Mouse (Mus musculus) CH12.LX (cell line): ENCODE measurements around the gene Tssk4. TPM values are rescaled to one million over a fixed set of nuclear protein-coding genes. Genes with fewer than 3 reads are reported as not detected.

Experiments used
- DNase-seq: peaks from one replicate; pipeline ENCODE4 v3.0.0-alpha.2; 2013; ENCODE audit errors: extremely low read depth
- H3K27ac ChIP-seq: 2 replicates; pipeline ENCODE4 v1.5.1; 2012; ENCODE audit warnings: low read depth, mild to moderate bottlenecking, control low read depth, moderate library complexity; ENCODE audit not compliant: insufficient read depth
- H3K27me3 ChIP-seq: replicated peaks from 2 replicates; pipeline ENCODE3; 2012; ENCODE audit warnings: inconsistent platforms
- H3K36me3 ChIP-seq, 2 experiments: replicated peaks in 1 of 2; 2 replicates each; pipeline versions ENCODE3 to v1.6.1; 2012; ENCODE audit warnings: inconsistent platforms in 1 of 2, low read length in 1 of 2, mild to moderate bottlenecking in 1 of 2, mixed read lengths in 1 of 2, moderate library complexity in 1 of 2; ENCODE audit not compliant: control insufficient read depth in 1 of 2, insufficient read depth in 1 of 2
- H3K4me1 ChIP-seq, 2 experiments: 2 replicates each; pipeline ENCODE4 v1.6.1; 2012; ENCODE audit warnings: inconsistent platforms in 1 of 2, moderate library complexity in 1 of 2; ENCODE audit not compliant: insufficient read depth in 2 of 2, control insufficient read depth in 1 of 2
- H3K4me2 ChIP-seq: 2 replicates; pipeline ENCODE4 v1.6.1; 2012; ENCODE audit warnings: low read depth, mild to moderate bottlenecking, control low read depth; ENCODE audit not compliant: poor library complexity, insufficient read depth, severe bottlenecking
- H3K4me3 ChIP-seq, 3 experiments: fragments of 150-350 bp in 1 of 3; sonication (generic) in 1 of 3; replicated peaks in 1 of 3; 2 replicates each; pipeline versions ENCODE3 to v1.5.1; 2011 to 2012; ENCODE audit warnings: low read depth in 2 of 3, low read length in 2 of 3, mild to moderate bottlenecking in 2 of 3, moderate library complexity in 2 of 3, control low read depth in 1 of 3, improper control_type of control experiment in 1 of 3, inconsistent platforms in 1 of 3, mixed read lengths in 1 of 3; ENCODE audit not compliant: poor library complexity in 1 of 3
- H3K79me2 ChIP-seq: replicated peaks from 2 replicates; pipeline ENCODE4 v1.6.1; 2012; ENCODE audit warnings: mild to moderate bottlenecking, moderate library complexity; ENCODE audit not compliant: control insufficient read depth, poor library complexity, insufficient read depth, severe bottlenecking; ENCODE audit errors: extremely low read depth
- H3K9ac ChIP-seq: 2 replicates; pipeline ENCODE4 v1.6.1; 2012; ENCODE audit warnings: low read depth, mild to moderate bottlenecking, control low read depth, moderate library complexity; ENCODE audit not compliant: insufficient read depth
- H3K9me3 ChIP-seq: replicated peaks from 2 replicates; pipeline ENCODE3; 2012; ENCODE audit warnings: low read length, inconsistent platforms, mixed read lengths
- CHD2 ChIP-seq: IDR thresholded peaks from 2 replicates; pipeline ENCODE4 v1.6.1; 2011; ENCODE audit warnings: low read length, improper control_type of control experiment
- E2F4 ChIP-seq: IDR thresholded peaks from 2 replicates; pipeline ENCODE4 v1.6.1; 2011; ENCODE audit warnings: low read depth, low read length, improper control_type of control experiment; ENCODE audit not compliant: insufficient replicate concordance
- EP300 ChIP-seq: IDR thresholded peaks from 2 replicates; pipeline ENCODE4 v1.6.1; 2011; ENCODE audit warnings: low read length, improper control_type of control experiment
- ETS1 ChIP-seq: conservative IDR thresholded peaks from 2 replicates; pipeline ENCODE4 v1.6.1; 2012; ENCODE audit warnings: low read depth, mild to moderate bottlenecking, inconsistent platforms, low read length, improper control_type of control experiment, moderate library complexity
- GABPA ChIP-seq: IDR thresholded peaks from 2 replicates; pipeline ENCODE4 v1.6.1; 2012; ENCODE audit warnings: low read depth, low read length, improper control_type of control experiment, inconsistent platforms; ENCODE audit not compliant: insufficient replicate concordance
- HCFC1 ChIP-seq: IDR thresholded peaks from 2 replicates; pipeline ENCODE4 v1.6.1; 2012; ENCODE audit warnings: low read depth, mild to moderate bottlenecking, inconsistent platforms, low read length, improper control_type of control experiment
- IRF4 ChIP-seq: IDR thresholded peaks from 2 replicates; pipeline ENCODE4 v1.6.1; 2014; ENCODE audit warnings: low read depth, mild to moderate bottlenecking, inconsistent platforms, low read length, improper control_type of control experiment
- JUND ChIP-seq: conservative IDR thresholded peaks from 2 replicates; pipeline ENCODE4 v1.6.1; 2011; ENCODE audit warnings: low read depth, low read length, improper control_type of control experiment
- MAFK ChIP-seq: IDR thresholded peaks from 2 replicates; pipeline ENCODE4 v1.6.1; 2011; ENCODE audit warnings: low read length, improper control_type of control experiment; ENCODE audit not compliant: insufficient replicate concordance
- MAZ ChIP-seq: IDR thresholded peaks from 2 replicates; pipeline ENCODE4 v1.6.1; 2012; ENCODE audit warnings: low read depth, mild to moderate bottlenecking, inconsistent platforms, low read length, improper control_type of control experiment, moderate library complexity
- MEF2A ChIP-seq: IDR thresholded peaks from 2 replicates; pipeline ENCODE4 v1.6.1; 2014; ENCODE audit warnings: low read depth, mild to moderate bottlenecking, inconsistent platforms, low read length, improper control_type of control experiment, borderline replicate concordance
- MXI1 ChIP-seq: IDR thresholded peaks from 2 replicates; pipeline ENCODE4 v1.6.1; 2011; ENCODE audit warnings: mild to moderate bottlenecking, low read depth, low read length, improper control_type of control experiment
- NRF1 ChIP-seq: IDR thresholded peaks from 2 replicates; pipeline ENCODE4 v1.6.1; 2014; ENCODE audit warnings: low read depth, mild to moderate bottlenecking, inconsistent platforms, low read length, improper control_type of control experiment, moderate library complexity
- POLR2A ChIP-seq: IDR thresholded peaks from 2 replicates; pipeline ENCODE4 v1.6.1; 2011; ENCODE audit warnings: low read depth, mild to moderate bottlenecking, improper control_type of control experiment, low read length
- POLR2AphosphoS2 ChIP-seq: IDR thresholded peaks from 2 replicates; pipeline ENCODE4 v1.6.1; 2011; ENCODE audit warnings: low read depth, low read length, improper control_type of control experiment
- RAD21 ChIP-seq: IDR thresholded peaks from 2 replicates; pipeline ENCODE4 v1.6.1; 2011; ENCODE audit warnings: low read depth, mild to moderate bottlenecking, low read length, improper control_type of control experiment, moderate library complexity
- RCOR1 ChIP-seq: conservative IDR thresholded peaks from 2 replicates; pipeline ENCODE4 v1.6.1; 2012; ENCODE audit warnings: low read depth, mild to moderate bottlenecking, inconsistent platforms, low read length, improper control_type of control experiment
- SMC3 ChIP-seq: IDR thresholded peaks from 2 replicates; pipeline ENCODE4 v1.6.1; 2011; ENCODE audit warnings: low read depth, low read length, improper control_type of control experiment
- TBP ChIP-seq: conservative IDR thresholded peaks from 2 replicates; pipeline ENCODE4 v1.6.1; 2011; ENCODE audit warnings: low read depth, low read length, improper control_type of control experiment
- UBTF ChIP-seq: IDR thresholded peaks from 2 replicates; pipeline ENCODE4 v1.6.1; 2012; ENCODE audit warnings: low read depth, mild to moderate bottlenecking, inconsistent platforms, low read length, improper control_type of control experiment, moderate library complexity
- USF1 ChIP-seq: IDR thresholded peaks from 2 replicates; pipeline ENCODE4 v1.6.1; 2014; ENCODE audit warnings: low read depth, mild to moderate bottlenecking, inconsistent platforms, low read length, improper control_type of control experiment
- USF2 ChIP-seq: conservative IDR thresholded peaks from 2 replicates; pipeline ENCODE4 v1.6.1; 2011; ENCODE audit warnings: low read depth, low read length, improper control_type of control experiment
- ZKSCAN1 ChIP-seq: IDR thresholded peaks from 2 replicates; pipeline ENCODE4 v1.6.1; 2012; ENCODE audit warnings: low read depth, inconsistent platforms, low read length, improper control_type of control experiment, borderline replicate concordance
- ZNF384 ChIP-seq: IDR thresholded peaks from 2 replicates; pipeline ENCODE4 v1.6.1; 2012; ENCODE audit warnings: low read depth, low read length, improper control_type of control experiment, inconsistent platforms
- dilution Hi-C: fragments of 300-500 bp; cut with MboI; formaldehyde crosslinking; loops from 2 replicates; pipeline ENCODE4 v1.14.3; 2020; ENCODE audit warnings: low sequenced_read_pairs; ENCODE audit not compliant: extremely low pct_unique_long_range_greater_than_20kb, extremely low pct_ligation_motif_present
- in situ Hi-C: fragments of 300-500 bp; cut with MboI; formaldehyde crosslinking; loops from 3 replicates; pipeline ENCODE4 v1.14.3; 2019; ENCODE audit warnings: low sequenced_read_pairs, low pct_ligation_motif_present, low pct_unique_long_range_greater_than_20kb, mixed read lengths
- polyA plus RNA-seq: library from polyadenylated mRNA; unstranded; fragments of >175 nt; gene quantifications from 2 replicates; pipeline ENCODE4 v1.2.1, GENCODE M21; 2012; ENCODE audit warnings: low read depth; ENCODE audit not compliant: insufficient read length
- total RNA-seq, 2 experiments: library from RNA; depleted of rRNA; stranded (reverse); fragments of 300-350 nt in 1 of 2; fragments of >200 nt in 1 of 2; gene quantifications; 2 replicates each; pipeline ENCODE4 v1.2.3; 2012 to 2014

The Tssk4 gene
- total and polyA plus RNA-seq, 3 experiments, result 0.30 to 0.31 TPM; not detected in 1

DNA sequence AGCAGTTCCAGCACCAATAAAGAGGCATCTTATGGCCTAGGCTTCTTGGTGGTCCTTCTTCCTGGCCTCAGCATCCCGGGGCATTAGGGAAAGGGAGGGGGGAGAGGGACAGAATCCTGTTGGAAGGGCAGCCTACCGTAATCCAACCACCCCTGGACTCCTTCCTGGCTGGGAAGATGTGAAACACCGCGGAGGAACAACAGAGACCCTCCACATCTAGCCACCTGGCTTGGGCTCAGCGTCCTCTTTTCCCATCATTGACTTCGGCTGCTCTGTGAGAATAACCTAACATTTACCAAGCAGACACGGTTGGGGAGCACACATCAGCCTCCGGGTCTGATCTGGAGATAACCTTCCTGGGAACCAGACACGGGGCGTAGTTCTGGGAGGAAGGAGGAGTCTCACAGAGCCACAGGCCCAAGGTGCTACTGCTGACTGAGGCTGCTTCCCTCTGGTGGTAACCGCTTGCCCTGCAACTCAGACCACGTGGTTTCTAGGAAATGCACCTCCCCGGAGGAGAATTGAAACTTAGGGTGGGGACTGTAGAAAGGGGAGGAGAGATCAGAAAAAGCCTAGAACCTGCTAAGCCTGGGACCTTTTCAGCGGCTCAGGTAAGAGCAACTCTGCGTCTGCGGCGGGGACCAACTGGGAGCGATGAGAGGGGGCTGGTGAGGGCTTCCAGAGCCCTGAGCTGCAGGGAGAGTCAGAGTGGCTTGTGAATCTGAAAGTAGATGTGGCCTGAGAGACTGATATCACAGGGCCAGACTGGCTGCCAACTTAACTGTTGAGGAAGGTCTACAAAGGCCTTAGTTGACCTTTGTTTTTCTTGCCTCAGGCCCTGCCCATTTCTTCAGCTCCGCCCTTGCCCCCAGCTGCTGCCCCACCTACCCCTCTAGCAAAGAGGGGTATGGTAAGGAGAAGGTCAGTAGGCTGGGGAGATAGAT is 46.1 kb upstream of the Tssk4 start (continued):
- peak; percentile 66; the same call in 1 of the 2 replicates for TF ChIP-seq CHD2

DNA sequence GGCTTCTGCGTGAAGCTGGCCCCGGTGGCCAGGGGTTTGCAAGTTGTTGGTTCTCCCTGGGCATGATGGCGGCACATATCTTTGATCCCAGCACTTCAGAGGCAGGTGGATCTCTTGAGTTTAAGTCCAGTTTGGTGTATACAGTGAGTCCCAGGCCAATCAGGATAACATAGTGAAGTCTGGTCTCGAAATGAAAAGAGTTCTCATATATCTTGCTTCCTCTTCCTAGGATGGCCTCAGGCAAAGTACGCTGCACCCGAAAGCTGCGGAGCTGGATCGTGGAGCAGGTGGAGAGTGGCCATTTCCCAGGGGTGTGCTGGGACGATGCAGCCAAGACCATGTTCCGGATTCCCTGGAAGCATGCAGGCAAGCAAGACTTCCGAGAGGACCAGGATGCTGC is 45.2 kb upstream of the Tssk4 start:
- peak overlapping the region; percentile 30; the same call in 1 of the 2 replicates for H3K9ac ChIP-seq
- no peak for DNase-seq
- H3K4me1 ChIP-seq, result peaks cover 4 to 32% of the 10 kb centered on the region in 2 experiments; a peak in 3 of 4 replicates
- in situ Hi-C loops (no loop called here), dilution Hi-C loops (no loop called here)
- peak overlapping the region; percentile 13; the same call in 1 of the 2 replicates for H3K27ac ChIP-seq
- H3K27me3 ChIP-seq, result no peaks in the 10 kb centered on the region
- peak overlapping the region; percentile 67 for H3K4me2 ChIP-seq
- no peaks in the 10 kb centered on the region for H3K79me2 ChIP-seq
- H3K4me3 ChIP-seq, result peak overlapping the region; percentile 2 to 74 (median 58)
- TF ChIP-seq USF2, result no peak
- no peak for TF ChIP-seq NRF1
- no peak for TF ChIP-seq IRF4
- no peak for TF ChIP-seq TBP
- TF ChIP-seq UBTF, result no peak
- no peak for TF ChIP-seq HCFC1
- TF ChIP-seq, all 38 proteins: peak for 0
- H3K9me3 ChIP-seq, result no peaks in the 10 kb centered on the region
- H3K36me3 ChIP-seq, result peaks cover 62 to 80% of the 10 kb centered on the region in 2 experiments

DNA sequence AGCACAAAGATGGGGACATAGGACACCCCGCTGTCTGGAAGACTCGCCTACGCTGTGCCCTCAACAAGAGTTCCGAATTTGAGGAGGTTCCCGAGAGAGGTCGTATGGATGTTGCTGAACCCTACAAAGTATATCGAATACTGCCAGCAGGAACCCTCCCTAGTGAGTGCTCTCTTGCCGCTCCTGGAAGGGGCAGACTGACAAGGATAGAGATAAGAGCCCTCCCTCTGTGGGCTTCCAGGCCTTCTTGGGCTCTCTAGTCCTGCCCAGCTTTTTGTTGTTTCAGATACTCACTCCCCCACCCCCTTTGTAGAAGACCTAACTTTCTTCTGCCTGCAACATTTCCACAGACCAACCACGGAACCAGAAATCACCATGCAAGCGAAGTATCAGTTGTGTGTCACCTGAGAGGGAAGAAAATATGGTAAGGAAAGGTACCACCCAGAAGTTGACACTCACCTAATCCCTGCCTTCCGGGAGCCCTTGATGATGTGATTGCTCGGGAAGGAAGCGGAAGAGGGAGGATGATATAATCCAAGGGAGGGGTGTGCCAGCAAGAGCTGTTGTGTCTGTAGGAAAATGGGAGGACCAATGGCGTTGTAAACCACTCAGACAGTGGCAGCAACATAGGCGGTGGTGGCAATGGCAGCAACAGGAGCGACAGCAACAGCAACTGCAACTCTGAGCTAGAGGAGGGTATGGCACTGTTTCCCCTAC is 44.1 kb upstream of the Tssk4 start:
- H3K4me2 ChIP-seq, result no peak overlapping the region
- DNase-seq, result no peak

More for the DNA sequence above, 44.1 kb upstream of the Tssk4 start:
- in situ Hi-C loops (no loop called here), dilution Hi-C loops (no loop called here)
- no peaks in the 10 kb centered on the region for H3K9me3 ChIP-seq
- no peak for TF ChIP-seq E2F4
- no peak for TF ChIP-seq CHD2
- TF ChIP-seq ZKSCAN1, result no peak
- no peak for TF ChIP-seq SMC3
- TF ChIP-seq JUND, result no peak
- no peak for TF ChIP-seq RAD21
- TF ChIP-seq EP300, result no peak
- no peak for TF ChIP-seq MAZ
- no peak for TF ChIP-seq USF1
- no peak for TF ChIP-seq POLR2A
- no peak for TF ChIP-seq ZNF384
- TF ChIP-seq MAFK, result no peak
- no peak for TF ChIP-seq ETS1
- TF ChIP-seq USF2, result no peak
- TF ChIP-seq GABPA, result no peak
- no peak for TF ChIP-seq POLR2AphosphoS2
- TF ChIP-seq MXI1, result no peak
- no peak for TF ChIP-seq MEF2A
- no peak for TF ChIP-seq RCOR1
- TF ChIP-seq NRF1, result no peak
- TF ChIP-seq, all 38 proteins: peak for 0
- Histone ChIP-seq H3K27me3 (no peaks in the 10 kb centered on the region), H3K4me3 (no peak overlapping the region), H3K79me2 (no peaks in the 10 kb centered on the region), H3K27ac (no peak overlapping the region), H3K4me1 (peaks cover 4 to 32% of the 10 kb centered on the region in 2 experiments; a peak in 3 of 4 replicates), H3K9ac (no peak overlapping the region), H3K36me3 (peaks cover 56 to 79% of the 10 kb centered on the region in 2 experiments)
